Mouse (Mus musculus) ES-CJ7 (cell line): ENCODE measurements at regions not wholly inside any gene's neighbourhood (a gene's known extent, or its start where the extent isn't known, plus 50 kb on each side); places are given as distances from the start of the nearest gene placed in this dataset.
A peak's percentile ranks its signal among the peaks of the same experiment; 100 is the strongest.
"Not testable (repeated sequence)": the region's sequence is repeated elsewhere in the genome, so short reads cannot be mapped to it uniquely, and the experiment has no call there.

ENCODE experiments used
- DNase-seq: peaks from one replicate; pipeline ENCODE4 v3.0.0; 2011; ENCODE audit warnings: low read depth, low spot score

- DNase-seq, result no peak
Observed at GRCm38 (mm10) chr16:42546229-42547163, 206.0 kb upstream of the Gap43 start.

- DNase-seq, result no peak
Observed at GRCm38 (mm10) chr16:42517321-42517720, 176.9 kb upstream of the Gap43 start.

GRCm38 (mm10) chr16:42515929-42516328 is 175.5 kb upstream of the Gap43 start:
- DNase-seq, result no peak

- no peak for DNase-seq
Observed at GRCm38 (mm10) chr16:42505107-42505506, 164.7 kb upstream of the Gap43 start.

- no peak for DNase-seq
Observed at GRCm38 (mm10) chr16:42501713-42502112, 161.3 kb upstream of the Gap43 start.

GRCm38 (mm10) chr16:42501109-42501508 is 160.7 kb upstream of the Gap43 start:
- peak; percentile 73 for DNase-seq

GRCm38 (mm10) chr16:42499514-42499913 is 159.1 kb upstream of the Gap43 start:
- no peak for DNase-seq

- peak; percentile 66 for DNase-seq
Observed at GRCm38 (mm10) chr16:42498368-42498767, 157.9 kb upstream of the Gap43 start.

GRCm38 (mm10) chr16:42493596-42493995 is 153.1 kb upstream of the Gap43 start:
- peak; percentile 83 for DNase-seq

- no peak for DNase-seq
Observed at GRCm38 (mm10) chr16:42488745-42489144, 148.3 kb upstream of the Gap43 start.

- no peak for DNase-seq
Observed at GRCm38 (mm10) chr16:42479978-42480377, 139.5 kb upstream of the Gap43 start.

GRCm38 (mm10) chr16:42466976-42467375 is 126.5 kb upstream of the Gap43 start:
- no peak for DNase-seq

GRCm38 (mm10) chr16:42456335-42456984 is 116.0 kb upstream of the Gap43 start:
- no peak for DNase-seq

GRCm38 (mm10) chr16:42453338-42453737 is 112.9 kb upstream of the Gap43 start:
- DNase-seq, result no peak

- DNase-seq, result no peak
Observed at GRCm38 (mm10) chr16:42449840-42450444, 109.5 kb upstream of the Gap43 start.

GRCm38 (mm10) chr16:42444863-42445423 is 104.5 kb upstream of the Gap43 start:
- peak; percentile 31 for DNase-seq

GRCm38 (mm10) chr16:42444408-42444862 is 104.0 kb upstream of the Gap43 start:
- no peak for DNase-seq

- DNase-seq, result no peak
Observed at GRCm38 (mm10) chr16:42440822-42441221, 100.4 kb upstream of the Gap43 start.

- no peak for DNase-seq
Observed at GRCm38 (mm10) chr16:42431529-42431928, 91.1 kb upstream of the Gap43 start.

- no peak for DNase-seq
Observed at GRCm38 (mm10) chr16:42416673-42417072, 76.2 kb upstream of the Gap43 start.

GRCm38 (mm10) chr16:42412031-42412430 is 71.6 kb upstream of the Gap43 start:
- DNase-seq, result not testable (repeated sequence)

- no peak for DNase-seq
Observed at GRCm38 (mm10) chr16:42396596-42396995, 56.1 kb upstream of the Gap43 start.
